Mouse (Mus musculus): ENCODE measurements at regions not wholly inside any gene's neighbourhood (a gene's known extent, or its start where the extent isn't known, plus 50 kb on each side); places are given as distances from the start of the nearest gene placed in this dataset.

DNA sequence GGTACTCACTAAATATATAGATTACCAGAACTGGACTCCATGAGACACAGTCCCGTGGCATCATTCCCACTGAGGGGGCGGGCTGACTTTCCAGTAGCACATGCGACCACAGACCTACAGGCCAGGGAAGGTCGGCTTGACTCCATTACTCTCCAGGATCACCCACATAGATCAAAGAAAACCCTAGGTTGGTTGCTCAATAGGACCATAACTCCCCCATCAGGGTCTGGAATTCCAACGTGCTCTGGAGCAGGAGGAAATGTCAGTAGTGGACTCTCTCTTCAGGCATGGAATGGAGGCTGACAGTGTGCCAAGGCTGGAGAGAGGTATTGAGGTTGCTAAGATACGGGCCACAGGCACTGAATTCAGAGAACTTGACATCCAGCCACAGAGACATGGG, 482.0 kb upstream of the Tbx3 start:
- H3K36me3 ChIP-seq (ENCODE audit: control insufficient read depth, insufficient read depth, low read length, poor library complexity, severe bottlenecking) = no peaks in the 10 kb centered on the region
- TF ChIP-seq POLR2A (IDR thresholded peaks at IDR 0.05; ENCODE audit: insufficient read depth, low read length) (no peak), CTCF (IDR thresholded peaks at IDR 0.05; ENCODE audit: low read depth, low read length) (no peak)
- no peaks in the 10 kb centered on the region for H3K9me3 ChIP-seq (replicated peaks; ENCODE audit: control insufficient read depth, insufficient read depth, low read length, poor library complexity, severe bottlenecking)
- H3K27ac ChIP-seq (ENCODE audit: insufficient read depth, low read length) = no peak overlapping the region
- H3K27me3 ChIP-seq (ENCODE audit: control insufficient read depth, insufficient read depth, low read length, poor library complexity, severe bottlenecking) = no peaks in the 10 kb centered on the region
- H3K4me1 ChIP-seq (ENCODE audit: control insufficient read depth, insufficient read depth, low read length) = no peaks in the 10 kb centered on the region
- no peak overlapping the region for H3K9ac ChIP-seq (ENCODE audit: low read depth, poor library complexity, severe bottlenecking)
- no peak overlapping the region for H3K4me3 ChIP-seq (ENCODE audit: low read depth, low read length)

DNA sequence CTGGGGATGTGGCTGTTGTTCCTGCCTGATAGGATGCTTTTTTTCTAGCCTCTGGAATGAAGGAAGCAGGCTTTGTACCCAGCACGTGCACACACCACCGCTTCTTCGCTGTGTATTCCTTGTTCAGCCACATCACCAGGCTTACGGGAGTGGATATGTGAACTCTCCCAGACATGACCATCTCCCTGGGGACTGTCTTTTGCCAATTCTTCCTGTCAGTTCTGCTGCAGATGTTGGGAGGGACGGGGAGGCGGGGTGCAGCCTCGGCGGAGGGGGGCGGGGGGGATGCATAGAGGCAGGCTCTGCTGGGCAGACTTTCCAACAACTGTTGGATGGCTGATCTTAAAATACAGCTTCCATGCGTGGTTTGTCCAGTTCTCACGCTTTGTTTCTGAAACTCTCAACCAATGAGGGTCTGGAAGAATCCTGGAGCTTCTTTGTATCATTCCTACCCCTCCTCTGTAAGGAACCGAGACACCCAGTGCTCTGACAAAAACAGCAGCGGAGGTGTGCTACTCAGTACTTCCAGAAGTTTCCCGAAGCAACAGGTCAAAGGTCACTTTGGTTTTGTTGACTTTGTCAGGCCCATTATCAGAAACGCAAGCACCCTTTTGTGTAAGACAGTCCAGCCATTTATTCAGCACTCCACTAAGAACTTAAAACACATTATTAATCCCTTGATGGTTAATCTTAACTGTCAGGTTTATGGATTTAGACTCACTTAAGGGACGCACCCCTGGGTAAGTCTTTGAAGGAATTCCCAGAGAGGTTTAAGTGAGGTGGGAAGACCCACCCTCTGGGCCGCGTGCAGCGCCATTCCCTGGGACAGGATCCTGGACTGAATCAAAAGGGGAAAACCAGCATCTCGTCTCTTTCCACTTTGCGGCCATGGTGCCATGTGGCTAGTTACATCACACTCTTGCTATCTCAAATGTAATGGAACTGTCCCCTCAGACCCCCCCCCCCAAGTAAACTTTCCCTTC, 476.5 kb upstream of the Tbx3 start:
- H3K27ac ChIP-seq (ENCODE audit: insufficient read depth, low read length) = no peak overlapping the region
- no peaks in the 10 kb centered on the region for H3K9me3 ChIP-seq (replicated peaks; ENCODE audit: control insufficient read depth, insufficient read depth, low read length, poor library complexity, severe bottlenecking)
- no peak overlapping the region for H3K4me3 ChIP-seq (ENCODE audit: low read depth, low read length)
- H3K9ac ChIP-seq (ENCODE audit: low read depth, poor library complexity, severe bottlenecking) = no peak overlapping the region
- TF ChIP-seq EP300 (IDR thresholded peaks at IDR 0.05; ENCODE audit: insufficient read depth, low read depth, low read length) (no peak), CTCF (IDR thresholded peaks at IDR 0.05; ENCODE audit: low read depth, low read length) (no peak), POLR2A (IDR thresholded peaks at IDR 0.05; ENCODE audit: insufficient read depth, low read length) (no peak)
- H3K36me3 ChIP-seq (ENCODE audit: control insufficient read depth, insufficient read depth, low read length, poor library complexity, severe bottlenecking) = no peaks in the 10 kb centered on the region
- no peaks in the 10 kb centered on the region for H3K27me3 ChIP-seq (ENCODE audit: control insufficient read depth, insufficient read depth, low read length, poor library complexity, severe bottlenecking)
- H3K4me1 ChIP-seq (ENCODE audit: control insufficient read depth, insufficient read depth, low read length) = no peaks in the 10 kb centered on the region

DNA sequence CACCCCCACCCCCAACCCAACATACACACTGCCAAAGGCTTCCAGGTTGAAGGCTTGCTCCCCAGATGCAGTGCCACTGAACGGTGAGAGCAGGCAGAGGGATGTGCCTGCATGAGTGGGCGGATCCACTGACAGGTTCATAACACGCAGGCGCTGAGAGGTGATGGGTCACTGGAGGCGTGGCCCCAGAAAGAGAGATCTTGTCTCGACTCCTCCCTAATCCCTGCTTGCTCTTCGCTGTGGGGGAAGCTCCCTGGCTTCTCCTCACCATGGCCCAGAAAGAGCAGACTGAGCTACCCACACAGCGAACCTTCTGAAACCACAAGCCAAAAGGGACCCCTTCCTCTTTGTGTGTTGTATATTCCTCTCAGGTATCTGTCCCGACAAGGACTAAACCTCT, 470.6 kb upstream of the Tbx3 start:
- no peaks in the 10 kb centered on the region for H3K36me3 ChIP-seq (ENCODE audit: control insufficient read depth, insufficient read depth, low read length, poor library complexity, severe bottlenecking)
- no peak overlapping the region for H3K27ac ChIP-seq (ENCODE audit: insufficient read depth, low read length)
- no peaks in the 10 kb centered on the region for H3K27me3 ChIP-seq (ENCODE audit: control insufficient read depth, insufficient read depth, low read length, poor library complexity, severe bottlenecking)
- H3K9ac ChIP-seq (ENCODE audit: low read depth, poor library complexity, severe bottlenecking) = no peak overlapping the region
- no peak overlapping the region for H3K4me3 ChIP-seq (ENCODE audit: low read depth, low read length)
- H3K4me1 ChIP-seq (ENCODE audit: control insufficient read depth, insufficient read depth, low read length) = no peaks in the 10 kb centered on the region
- no peaks in the 10 kb centered on the region for H3K9me3 ChIP-seq (replicated peaks; ENCODE audit: control insufficient read depth, insufficient read depth, low read length, poor library complexity, severe bottlenecking)
- TF ChIP-seq EP300 (IDR thresholded peaks at IDR 0.05; ENCODE audit: insufficient read depth, low read depth, low read length) (no peak), POLR2A (IDR thresholded peaks at IDR 0.05; ENCODE audit: insufficient read depth, low read length) (no peak), CTCF (IDR thresholded peaks at IDR 0.05; ENCODE audit: low read depth, low read length) (no peak)

DNA sequence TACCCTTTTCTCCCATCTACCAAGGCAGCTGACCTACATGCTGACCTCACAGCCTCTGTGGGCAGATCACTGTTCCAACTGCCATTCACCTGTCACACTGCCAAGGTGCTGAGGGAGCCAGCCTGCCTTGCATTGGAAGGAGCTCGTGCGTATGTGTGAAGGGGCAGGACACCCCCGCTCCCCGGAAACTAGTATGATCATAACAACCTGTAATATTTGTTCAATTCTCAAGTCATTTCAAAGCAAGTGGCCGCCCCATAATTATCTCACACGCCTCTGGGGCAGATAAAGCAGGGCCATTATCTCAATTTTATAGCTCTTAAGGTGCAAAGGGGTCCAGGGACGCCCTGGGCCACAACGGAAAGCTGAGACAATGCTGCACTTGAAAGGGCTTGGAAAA, 469.2 kb upstream of the Tbx3 start:
- no peaks in the 10 kb centered on the region for H3K9me3 ChIP-seq (replicated peaks; ENCODE audit: control insufficient read depth, insufficient read depth, low read length, poor library complexity, severe bottlenecking)
- H3K4me3 ChIP-seq (ENCODE audit: low read depth, low read length) = no peak overlapping the region
- no peaks in the 10 kb centered on the region for H3K27me3 ChIP-seq (ENCODE audit: control insufficient read depth, insufficient read depth, low read length, poor library complexity, severe bottlenecking)

DNA sequence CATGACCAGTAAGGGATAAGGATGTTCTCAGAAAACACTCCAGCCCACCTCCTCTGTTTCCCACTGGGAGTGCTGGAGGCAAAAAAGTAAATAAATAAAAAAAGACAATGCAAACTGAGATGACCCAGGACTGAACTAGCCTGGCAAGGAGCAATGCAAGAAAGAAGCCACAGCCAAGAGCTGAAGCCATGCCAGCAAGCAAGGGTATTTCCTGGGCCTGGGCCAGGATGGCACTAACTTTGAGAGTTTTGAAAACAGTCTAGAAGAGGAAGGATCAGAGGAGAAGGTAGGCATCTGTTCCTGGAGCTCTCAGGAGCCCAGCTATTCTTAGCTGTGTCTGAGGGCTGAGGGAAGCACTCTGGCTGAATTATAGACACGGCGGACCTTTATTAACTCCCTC, 465.7 kb upstream of the Tbx3 start:
- H3K9ac ChIP-seq (ENCODE audit: low read depth, poor library complexity, severe bottlenecking) = no peak overlapping the region
- H3K4me1 ChIP-seq (ENCODE audit: control insufficient read depth, insufficient read depth, low read length) = no peaks in the 10 kb centered on the region
- no peaks in the 10 kb centered on the region for H3K27me3 ChIP-seq (ENCODE audit: control insufficient read depth, insufficient read depth, low read length, poor library complexity, severe bottlenecking)
- no peaks in the 10 kb centered on the region for H3K9me3 ChIP-seq (replicated peaks; ENCODE audit: control insufficient read depth, insufficient read depth, low read length, poor library complexity, severe bottlenecking)
- TF ChIP-seq EP300 (IDR thresholded peaks at IDR 0.05; ENCODE audit: insufficient read depth, low read depth, low read length) (no peak), POLR2A (IDR thresholded peaks at IDR 0.05; ENCODE audit: insufficient read depth, low read length) (no peak), CTCF (IDR thresholded peaks at IDR 0.05; ENCODE audit: low read depth, low read length) (no peak)
- no peak overlapping the region for H3K4me3 ChIP-seq (ENCODE audit: low read depth, low read length)
- no peak overlapping the region for H3K27ac ChIP-seq (ENCODE audit: insufficient read depth, low read length)
- no peaks in the 10 kb centered on the region for H3K36me3 ChIP-seq (ENCODE audit: control insufficient read depth, insufficient read depth, low read length, poor library complexity, severe bottlenecking)

More for the DNA sequence above, 469.2 kb upstream of the Tbx3 start:
- H3K36me3 ChIP-seq (ENCODE audit: control insufficient read depth, insufficient read depth, low read length, poor library complexity, severe bottlenecking) = no peaks in the 10 kb centered on the region
- TF ChIP-seq CTCF (IDR thresholded peaks at IDR 0.05; ENCODE audit: low read depth, low read length) = no peak
- no peak for TF ChIP-seq POLR2A (IDR thresholded peaks at IDR 0.05; ENCODE audit: insufficient read depth, low read length)
- TF ChIP-seq EP300 (IDR thresholded peaks at IDR 0.05; ENCODE audit: insufficient read depth, low read depth, low read length) = no peak
- H3K9ac ChIP-seq (ENCODE audit: low read depth, poor library complexity, severe bottlenecking) = no peak overlapping the region
- no peaks in the 10 kb centered on the region for H3K4me1 ChIP-seq (ENCODE audit: control insufficient read depth, insufficient read depth, low read length)
- H3K27ac ChIP-seq (ENCODE audit: insufficient read depth, low read length) = no peak overlapping the region

DNA sequence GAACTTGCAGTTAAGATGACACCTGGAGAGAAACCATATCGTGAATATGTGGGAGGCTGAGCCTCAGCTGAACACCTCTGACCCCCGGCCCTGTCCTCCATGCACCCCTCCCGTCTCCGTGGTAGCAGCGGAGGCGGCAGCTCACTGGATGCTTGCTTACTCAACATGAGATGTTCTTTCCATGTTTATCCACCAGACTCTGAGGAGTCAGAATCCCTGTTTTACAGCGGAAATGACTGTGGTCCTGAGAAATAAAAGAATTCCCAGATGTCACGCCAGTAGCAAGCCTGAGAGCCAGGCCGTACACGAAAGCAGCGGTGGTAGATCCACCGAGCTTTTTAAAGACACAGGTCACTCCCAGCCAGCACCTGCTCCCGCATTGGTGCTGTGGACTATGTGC, 462.4 kb upstream of the Tbx3 start:
- TF ChIP-seq POLR2A (IDR thresholded peaks at IDR 0.05; ENCODE audit: insufficient read depth, low read length) (no peak), CTCF (IDR thresholded peaks at IDR 0.05; ENCODE audit: low read depth, low read length) (no peak), EP300 (IDR thresholded peaks at IDR 0.05; ENCODE audit: insufficient read depth, low read depth, low read length) (no peak)
- Histone ChIP-seq H3K27ac (ENCODE audit: insufficient read depth, low read length) (no peak overlapping the region), H3K4me1 (ENCODE audit: control insufficient read depth, insufficient read depth, low read length) (no peaks in the 10 kb centered on the region), H3K9me3 (replicated peaks; ENCODE audit: control insufficient read depth, insufficient read depth, low read length, poor library complexity, severe bottlenecking) (no peaks in the 10 kb centered on the region), H3K9ac (ENCODE audit: low read depth, poor library complexity, severe bottlenecking) (no peak overlapping the region), H3K36me3 (ENCODE audit: control insufficient read depth, insufficient read depth, low read length, poor library complexity, severe bottlenecking) (no peaks in the 10 kb centered on the region), H3K27me3 (ENCODE audit: control insufficient read depth, insufficient read depth, low read length, poor library complexity, severe bottlenecking) (no peaks in the 10 kb centered on the region), H3K4me3 (ENCODE audit: low read depth, low read length) (no peak overlapping the region)

Measured in ES-Bruce4 (cell line).